ENCODE assay signal across 11 mouse cellular contexts in the genomic region with DNA sequence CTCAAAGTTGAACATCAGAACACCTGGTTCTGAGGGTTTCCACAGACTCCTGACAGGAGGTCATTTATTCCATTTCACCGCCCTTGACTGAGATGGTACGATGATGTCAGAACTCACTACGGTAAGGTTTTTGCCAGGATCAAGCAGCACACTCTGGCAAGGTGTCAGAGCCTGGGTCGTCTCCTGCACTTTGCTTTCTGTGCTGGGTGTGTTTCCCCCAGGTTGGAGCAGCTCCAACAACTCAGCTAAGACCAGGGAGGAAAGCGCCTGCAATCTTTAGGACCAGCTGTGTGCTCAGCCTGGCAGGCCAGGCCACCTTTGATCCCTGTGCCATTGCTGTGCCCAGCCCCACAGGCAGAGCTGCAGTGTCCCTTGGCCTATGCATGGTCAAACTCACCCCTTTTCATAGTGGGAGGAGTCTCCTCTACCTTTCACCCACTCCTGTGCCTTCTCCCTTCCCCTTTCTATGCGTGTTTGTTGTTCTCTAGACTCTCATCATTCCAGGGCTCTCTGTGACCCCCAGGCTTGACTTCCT.
DNase-seq lines count a peak whose midpoint lies in the region; ATAC-seq and TF ChIP-seq lines count a peak whose summit lies in the region.
"Had no signal": no experiment of that assay in that cellular context is flagged by ENCODE, and none has a peak within 500 bp of the region (broad histone marks: within the 10 kb centered on the region; RNA-seq: fewer than 3 reads in every experiment).

No protein-coding gene starts in this region.

- peaks cover 40% of the 10 kb centered on the region for H3K4me1 ChIP-seq in heart, embryonic 12.5 days (replicated peaks)
- H3K4me1 ChIP-seq in lung, postnatal 0 days (ENCODE audit: insufficient read depth, low read depth, low read length), result peaks cover 4% of the 10 kb centered on the region; the same call in 1 of the 2 replicates
- H3K4me1 ChIP-seq in stomach, postnatal 0 days (replicated peaks; ENCODE audit: control insufficient read depth, insufficient read depth), result 0 out of 2 replicates have a peak, but pooled peaks cover 2% of the 10 kb centered on the region
- H3K4me1 ChIP-seq in midbrain, embryonic 14.5 days (ENCODE audit: control insufficient read depth, insufficient read depth, low read length), result no peaks in the 10 kb centered on the region
- H3K4me1 ChIP-seq: stomach, embryonic 15.5 days had no signal

- no peak overlapping the region for H3K9ac ChIP-seq in heart, embryonic 12.5 days
- no peak overlapping the region for H3K9ac ChIP-seq in lung, postnatal 0 days (replicated peaks; ENCODE audit: low read depth)
- no peak overlapping the region for H3K9ac ChIP-seq in stomach, postnatal 0 days (ENCODE audit: low read length)
- H3K9ac ChIP-seq in midbrain, embryonic 14.5 days (replicated peaks; ENCODE audit: low read length), result no peak overlapping the region
- H3K9ac ChIP-seq: embryonic facial prominence, embryonic 13.5 days; stomach, embryonic 15.5 days had no signal

- H3K4me3 ChIP-seq in heart, embryonic 12.5 days, result no peak overlapping the region
- no peak overlapping the region for H3K4me3 ChIP-seq in lung, postnatal 0 days (ENCODE audit: low read depth, low read length)
- H3K4me3 ChIP-seq in stomach, postnatal 0 days (ENCODE audit: low read depth, low read length), result no peak overlapping the region
- H3K4me3 ChIP-seq in midbrain, embryonic 14.5 days (replicated peaks; ENCODE audit: low read depth, low read length), result no peak overlapping the region
- H3K4me3 ChIP-seq: embryonic facial prominence, embryonic 13.5 days; stomach, embryonic 15.5 days had no signal

- 70% methylated on average over 6 of the region's 6 CpGs for WGBS in heart, embryonic 12.5 days
- 63% methylated on average over 6 of the region's 6 CpGs for WGBS in lung, postnatal 0 days
- 37% methylated on average over 6 of the region's 6 CpGs for WGBS in stomach, postnatal 0 days
- 83% methylated on average over 6 of the region's 6 CpGs for WGBS in midbrain, embryonic 14.5 days

- ATAC-seq in heart, embryonic 12.5 days (ENCODE audit: insufficient number of reproducible peaks, low FRiP score), result peak; percentile 33; the same call in 1 of the 2 replicates
- ATAC-seq in lung, postnatal 0 days, result peak; percentile 21; the same call in 1 of the 2 replicates
- ATAC-seq in stomach, postnatal 0 days (ENCODE audit: low FRiP score, low TSS enrichment), result peak; percentile 57; the same call in 1 of the 2 replicates
- ATAC-seq in midbrain, embryonic 14.5 days (ENCODE audit: low FRiP score, low TSS enrichment), result no peak

- DNase-seq in heart, postnatal 25 days (ENCODE audit: low spot score), result no peak
- DNase-seq in lung, postnatal 0 days (ENCODE audit: low spot score), result no peak
- no peak for DNase-seq in lung, postnatal 4 days
- DNase-seq in kidney, adult 9 months, result peak; percentile 87
- DNase-seq in stomach, postnatal 0 days (ENCODE audit: low spot score), result peak; percentile 34
- no peak for DNase-seq in embryo, embryonic 10.5 days (ENCODE audit: low spot score)
- DNase-seq in midbrain, embryonic 14.5 days, result no peak
- DNase-seq: adrenal gland, postnatal 10 days had no signal

- H3K4me2 ChIP-seq in heart, embryonic 12.5 days, result no peak overlapping the region
- H3K4me2 ChIP-seq in lung, postnatal 0 days (replicated peaks; ENCODE audit: low read depth, low read length), result no peak overlapping the region
- no peak overlapping the region for H3K4me2 ChIP-seq in stomach, postnatal 0 days (replicated peaks; ENCODE audit: low read depth)
- no peak overlapping the region for H3K4me2 ChIP-seq in midbrain, embryonic 14.5 days (ENCODE audit: low read length)
- H3K4me2 ChIP-seq: embryonic facial prominence, embryonic 13.5 days; stomach, embryonic 15.5 days had no signal

- no peaks in the 10 kb centered on the region; the same call in 1 of the 2 replicates for H3K36me3 ChIP-seq in heart, embryonic 12.5 days
- no peaks in the 10 kb centered on the region for H3K36me3 ChIP-seq in lung, postnatal 0 days (ENCODE audit: insufficient read depth, low read length)
- H3K36me3 ChIP-seq in stomach, postnatal 0 days (ENCODE audit: control insufficient read depth, insufficient read depth, low read length), result no peaks in the 10 kb centered on the region
- H3K36me3 ChIP-seq in midbrain, embryonic 14.5 days (ENCODE audit: control insufficient read depth, insufficient read depth, low read length), result no peaks in the 10 kb centered on the region
- H3K36me3 ChIP-seq: embryonic facial prominence, embryonic 13.5 days; stomach, embryonic 15.5 days had no signal

- no peak for TF ChIP-seq CTCF in lung, postnatal 0 days (IDR thresholded peaks at IDR 0.05)
- TF ChIP-seq CTCF in stomach, postnatal 0 days (IDR thresholded peaks at IDR 0.05; ENCODE audit: low read depth), result no peak

- intact Hi-C loops in heart, postnatal 25 days (cut with DNase I), result loop anchor here (5.0 kb wide), 2 partner anchors 35 to 220 kb away; no protein-coding TSS in a partner anchor

- H3K9me3 ChIP-seq in heart, embryonic 12.5 days (replicated peaks), result no peaks in the 10 kb centered on the region
- no peaks in the 10 kb centered on the region for H3K9me3 ChIP-seq in lung, postnatal 0 days (ENCODE audit: low read length)
- no peaks in the 10 kb centered on the region for H3K9me3 ChIP-seq in stomach, postnatal 0 days (ENCODE audit: control insufficient read depth, low read length)
- H3K9me3 ChIP-seq in midbrain, embryonic 14.5 days (ENCODE audit: control insufficient read depth, low read length), result no peaks in the 10 kb centered on the region
- H3K9me3 ChIP-seq: embryonic facial prominence, embryonic 13.5 days; stomach, embryonic 15.5 days had no signal

- no peak overlapping the region for H3K27ac ChIP-seq in heart, embryonic 12.5 days (ENCODE audit: poor library complexity, severe bottlenecking)
- H3K27ac ChIP-seq in lung, postnatal 0 days (ENCODE audit: low read length), result no peak overlapping the region
- no peak overlapping the region for H3K27ac ChIP-seq in stomach, postnatal 0 days (replicated peaks)
- no peak overlapping the region for H3K27ac ChIP-seq in midbrain, embryonic 14.5 days (replicated peaks; ENCODE audit: low read depth, low read length)
- H3K27ac ChIP-seq: embryonic facial prominence, embryonic 13.5 days; stomach, embryonic 15.5 days had no signal

- TF ChIP-seq EP300 in lung, postnatal 0 days (IDR thresholded peaks at IDR 0.05), result no peak
- no peak for TF ChIP-seq EP300 in stomach, postnatal 0 days (optimal IDR thresholded peaks at IDR 0.05)

- H3K27me3 ChIP-seq in heart, embryonic 12.5 days (replicated peaks), result no peaks in the 10 kb centered on the region
- no peaks in the 10 kb centered on the region for H3K27me3 ChIP-seq in lung, postnatal 0 days (replicated peaks; ENCODE audit: insufficient read depth, low read length)
- H3K27me3 ChIP-seq in stomach, postnatal 0 days (ENCODE audit: control insufficient read depth, insufficient read depth, low read length), result no peaks in the 10 kb centered on the region
- H3K27me3 ChIP-seq in midbrain, embryonic 14.5 days (ENCODE audit: control insufficient read depth, insufficient read depth, low read length), result no peaks in the 10 kb centered on the region
- H3K27me3 ChIP-seq: embryonic facial prominence, embryonic 13.5 days; stomach, embryonic 15.5 days had no signal

Comparison
In these comparisons a context has a peak if more than half of its experiments do, and no peak if none do; other contexts are left out.
1. DNase-seq: peak in kidney, adult 9 months (single experiment) and stomach, postnatal 0 days (single experiment); none in heart, postnatal 25 days (single experiment), lung, postnatal 0 days (single experiment), lung, postnatal 4 days (0 of 2), embryo, embryonic 10.5 days (single experiment) and midbrain, embryonic 14.5 days (single experiment).